11 mouse cellular contexts compared by ENCODE assay signal in genomic region chr2:181240806-181241440, GRCm38 (mm10). TPM values are rescaled to one million over a fixed set of nuclear protein-coding genes. Genes with fewer than 3 reads are reported as not detected.
DNase-seq lines count a peak whose midpoint lies in the region; ATAC-seq and TF ChIP-seq lines count a peak whose summit lies in the region.
"Had no signal": no experiment of that assay in that cellular context is flagged by ENCODE, and none has a peak within 500 bp of the region (broad histone marks: within the 10 kb centered on the region; RNA-seq: fewer than 3 reads in every experiment).

No protein-coding gene starts in this region.

- H3K4me3 ChIP-seq in gastrocnemius, adult 2 months = peak overlapping the region; percentile 76
- peak overlapping the region; percentile 62 for H3K4me3 ChIP-seq in lung, embryonic 15.5 days
- peak overlapping the region; percentile 56 for H3K4me3 ChIP-seq in heart, embryonic 16.5 days (ENCODE audit: low read length)
- peak overlapping the region; percentile 79 for H3K4me3 ChIP-seq in liver, postnatal 0 days (ENCODE audit: low read depth, low read length)
- no peak overlapping the region for H3K4me3 ChIP-seq in midbrain, embryonic 13.5 days (replicated peaks)

- peaks cover 9% of the 10 kb centered on the region for H3K4me1 ChIP-seq in lung, embryonic 15.5 days
- H3K4me1 ChIP-seq in heart, embryonic 16.5 days (ENCODE audit: control insufficient read depth, insufficient read depth, low read length) = peaks cover 5% of the 10 kb centered on the region
- peaks cover 33% of the 10 kb centered on the region for H3K4me1 ChIP-seq in liver, postnatal 0 days (ENCODE audit: insufficient read depth)
- H3K4me1 ChIP-seq in midbrain, embryonic 13.5 days (replicated peaks) = peaks cover 7% of the 10 kb centered on the region; the same call in 1 of the 2 replicates

- no peaks in the 10 kb centered on the region for H3K27me3 ChIP-seq in lung, embryonic 15.5 days
- no peaks in the 10 kb centered on the region for H3K27me3 ChIP-seq in heart, embryonic 16.5 days (ENCODE audit: control insufficient read depth, insufficient read depth, low read length)
- no peaks in the 10 kb centered on the region for H3K27me3 ChIP-seq in liver, postnatal 0 days (ENCODE audit: insufficient read depth, low read length)
- H3K27me3 ChIP-seq in midbrain, embryonic 13.5 days = no peaks in the 10 kb centered on the region

- no peak for DNase-seq in gastrocnemius, adult 2 months
- no peak for DNase-seq in gastrocnemius, postnatal 4 days (ENCODE audit: low spot score in 2 of 2)
- DNase-seq in lung, postnatal 36 days = no peak
- no peak for DNase-seq in liver, postnatal 0 days
- no peak for DNase-seq in right cerebral cortex, postnatal 25 days
- DNase-seq: cerebellum, postnatal 10 days; layer of hippocampus, postnatal 36 days had no signal

- no peaks in the 10 kb centered on the region for H3K9me3 ChIP-seq in lung, embryonic 15.5 days
- no peaks in the 10 kb centered on the region for H3K9me3 ChIP-seq in heart, embryonic 16.5 days (replicated peaks; ENCODE audit: control insufficient read depth, low read length)
- no peaks in the 10 kb centered on the region for H3K9me3 ChIP-seq in liver, postnatal 0 days (ENCODE audit: low read length)
- H3K9me3 ChIP-seq in midbrain, embryonic 13.5 days = no peaks in the 10 kb centered on the region

- H3K9ac ChIP-seq in lung, embryonic 15.5 days = no peak overlapping the region
- peak overlapping the region; percentile 72 for H3K9ac ChIP-seq in heart, embryonic 16.5 days (ENCODE audit: low read length)
- H3K9ac ChIP-seq in liver, postnatal 0 days (replicated peaks) = peak overlapping the region; percentile 92
- H3K9ac ChIP-seq in midbrain, embryonic 13.5 days (replicated peaks) = no peak overlapping the region

- H3K36me3 ChIP-seq in lung, embryonic 15.5 days = 0 out of 2 replicates have a peak, but pooled peaks cover 2% of the 10 kb centered on the region
- no peaks in the 10 kb centered on the region for H3K36me3 ChIP-seq in heart, embryonic 16.5 days (ENCODE audit: control insufficient read depth, insufficient read depth)
- H3K36me3 ChIP-seq in liver, postnatal 0 days (replicated peaks; ENCODE audit: insufficient read depth, low read length) = peaks cover 45% of the 10 kb centered on the region
- H3K36me3 ChIP-seq in midbrain, embryonic 13.5 days = no peaks in the 10 kb centered on the region

- ATAC-seq in lung, embryonic 15.5 days (ENCODE audit: borderline replicate concordance, extremely low read depth, low FRiP score, low TSS enrichment) = no peak
- ATAC-seq in heart, embryonic 16.5 days (replicated peaks; ENCODE audit: extremely low read depth, insufficient read depth, low FRiP score) = no peak
- ATAC-seq in liver, postnatal 0 days = no peak
- ATAC-seq in midbrain, embryonic 13.5 days = no peak

- TF ChIP-seq EP300 in liver, postnatal 0 days (IDR thresholded peaks at IDR 0.05; ENCODE audit: low read depth) = no peak

- 90% methylated on average over 13 of the region's 13 CpGs for WGBS in lung, embryonic 15.5 days
- WGBS in heart, embryonic 16.5 days = 86% methylated on average over 13 of the region's 13 CpGs
- 85% methylated on average over 13 of the region's 13 CpGs for WGBS in liver, postnatal 0 days (ENCODE audit: insufficient replicate concordance)
- WGBS in midbrain, embryonic 13.5 days = 91% methylated on average over 13 of the region's 13 CpGs

- no peak for TF ChIP-seq CTCF in gastrocnemius, adult 2 months (IDR thresholded peaks at IDR 0.05)
- no peak for TF ChIP-seq CTCF in liver, postnatal 0 days (IDR thresholded peaks at IDR 0.05; ENCODE audit: low read depth)

- H3K27ac ChIP-seq in gastrocnemius, adult 2 months = peak overlapping the region; percentile 91
- no peak overlapping the region for H3K27ac ChIP-seq in lung, embryonic 15.5 days
- no peak overlapping the region for H3K27ac ChIP-seq in heart, embryonic 16.5 days (ENCODE audit: low read length)
- peak overlapping the region; percentile 88 for H3K27ac ChIP-seq in liver, postnatal 0 days (ENCODE audit: low read depth)
- H3K27ac ChIP-seq in midbrain, embryonic 13.5 days = no peak overlapping the region

- intact Hi-C loops in gastrocnemius, adult 2 months (cut with DNase I) = loop anchor here (10.0 kb wide), 1 partner anchor 56 kb away; the partner anchor contains the start of gene Ppdpf

- H3K4me2 ChIP-seq in lung, embryonic 15.5 days = peak overlapping the region; percentile 67
- H3K4me2 ChIP-seq in heart, embryonic 16.5 days (ENCODE audit: low read depth, low read length) = peak overlapping the region; percentile 67
- H3K4me2 ChIP-seq in liver, postnatal 0 days (ENCODE audit: low read depth, low read length) = peak overlapping the region; percentile 88
- H3K4me2 ChIP-seq in midbrain, embryonic 13.5 days (replicated peaks) = no peak overlapping the region

RNA-seq across cellular contexts. Expression of gene Helz2, which starts 0.9 kb away (rescaled TPM):
- total RNA-seq in gastrocnemius, adult 2 months (2021) = 1 to 10 TPM; 2.8 to 4.9 TPM
- 1 to 10 TPM; 4.5 to 6.0 TPM for total RNA-seq in gastrocnemius, postnatal 4 days (2021)
- polyA plus RNA-seq in lung, embryonic 15.5 days (2015; fragmentation: Nextera tagmentation; extraction: Ambion mirVana) = 2.6 and 3.1 TPM in 2 replicates
- polyA plus RNA-seq in heart, embryonic 16.5 days (2015; fragmentation: Nextera tagmentation; extraction: Ambion mirVana) = 1.2 and 1.5 TPM in 2 replicates
- 3.9 and 4.2 TPM in 2 replicates for polyA plus RNA-seq in liver, postnatal 0 days (2015; fragmentation: Nextera tagmentation; extraction: Ambion mirVana)
- polyA plus RNA-seq in midbrain, embryonic 13.5 days (2015; fragmentation: Nextera tagmentation; extraction: Ambion mirVana) = 0.34 TPM in 2 replicates

RNA-seq across cellular contexts. Expression of gene Fndc11, which starts 21.1 kb away (rescaled TPM):
- not detected for total RNA-seq in gastrocnemius, adult 2 months (2021)
- total RNA-seq in gastrocnemius, postnatal 4 days (2021) = not detected
- 0.25 and 0.32 TPM in 2 replicates for polyA plus RNA-seq in lung, embryonic 15.5 days (2015; fragmentation: Nextera tagmentation; extraction: Ambion mirVana)
- 0.12 and 0.20 TPM in 2 replicates for polyA plus RNA-seq in heart, embryonic 16.5 days (2015; fragmentation: Nextera tagmentation; extraction: Ambion mirVana)
- polyA plus RNA-seq in liver, postnatal 0 days (2015; fragmentation: Nextera tagmentation; extraction: Ambion mirVana) = 0.09 TPM in 1 of 2 replicates, not detected in the other
- polyA plus RNA-seq in midbrain, embryonic 13.5 days (2015; fragmentation: Nextera tagmentation; extraction: Ambion mirVana) = 0.13 TPM in 1 of 2 replicates, not detected in the other
- total RNA-seq: gastrocnemius, adult 8-10 months; layer of hippocampus, postnatal 36 days had no signal

RNA-seq across cellular contexts. Expression of gene Srms, which starts 27.9 kb away (rescaled TPM):
- total RNA-seq in gastrocnemius, adult 2 months (2021) = under 1 TPM; 0.17 to 0.28 TPM
- total RNA-seq in gastrocnemius, postnatal 4 days (2021) = not detected
- 0.29 and 0.31 TPM in 2 replicates for polyA plus RNA-seq in lung, embryonic 15.5 days (2015; fragmentation: Nextera tagmentation; extraction: Ambion mirVana)
- polyA plus RNA-seq in heart, embryonic 16.5 days (2015; fragmentation: Nextera tagmentation; extraction: Ambion mirVana) = 0.05 and 0.27 TPM in 2 replicates
- polyA plus RNA-seq in liver, postnatal 0 days (2015; fragmentation: Nextera tagmentation; extraction: Ambion mirVana) = 0.35 and 0.44 TPM in 2 replicates
- polyA plus RNA-seq in midbrain, embryonic 13.5 days (2015; fragmentation: Nextera tagmentation; extraction: Ambion mirVana) = 0.10 TPM in 1 of 2 replicates, not detected in the other

RNA-seq across cellular contexts. Expression of gene Ptk6, which starts 38.3 kb away (rescaled TPM):
- not detected for total RNA-seq in gastrocnemius, adult 2 months (2021)
- total RNA-seq in gastrocnemius, postnatal 4 days (2021) = under 1 TPM in 1 of 2 experiments, not detected in 1; 0.10 TPM
- polyA plus RNA-seq in lung, embryonic 15.5 days (2015; fragmentation: Nextera tagmentation; extraction: Ambion mirVana) = 0.05 TPM in 2 replicates
- 0.07 TPM in 1 of 2 replicates, not detected in the other for polyA plus RNA-seq in heart, embryonic 16.5 days (2015; fragmentation: Nextera tagmentation; extraction: Ambion mirVana)
- polyA plus RNA-seq in liver, postnatal 0 days (2015; fragmentation: Nextera tagmentation; extraction: Ambion mirVana) = 0.20 and 0.27 TPM in 2 replicates
- not detected in 2 replicates for polyA plus RNA-seq in midbrain, embryonic 13.5 days (2015; fragmentation: Nextera tagmentation; extraction: Ambion mirVana)
- total RNA-seq: gastrocnemius, adult 8-10 months had no signal

RNA-seq across cellular contexts. Expression of gene Gmeb2, which starts 46.9 kb away (rescaled TPM):
- 10 to 100 TPM in 1 of 2 experiments, 1 to 10 TPM in 1; 7.3 to 12.0 TPM for total RNA-seq in gastrocnemius, adult 2 months (2021)
- total RNA-seq in gastrocnemius, postnatal 4 days (2021) = 10 to 100 TPM; 12.1 to 14.5 TPM
- polyA plus RNA-seq in lung, embryonic 15.5 days (2015; fragmentation: Nextera tagmentation; extraction: Ambion mirVana) = 14.9 and 15.7 TPM in 2 replicates
- 8.8 and 9.3 TPM in 2 replicates for polyA plus RNA-seq in heart, embryonic 16.5 days (2015; fragmentation: Nextera tagmentation; extraction: Ambion mirVana)
- polyA plus RNA-seq in liver, postnatal 0 days (2015; fragmentation: Nextera tagmentation; extraction: Ambion mirVana) = 4.3 and 4.9 TPM in 2 replicates
- polyA plus RNA-seq in midbrain, embryonic 13.5 days (2015; fragmentation: Nextera tagmentation; extraction: Ambion mirVana) = 19.7 and 19.9 TPM in 2 replicates

Comparison
In these comparisons a context has a peak if more than half of its experiments do, and no peak if none do; other contexts are left out.
1. H3K27ac ChIP-seq: peak in gastrocnemius, adult 2 months (single experiment) and liver, postnatal 0 days (single experiment); none in lung, embryonic 15.5 days (single experiment), heart, embryonic 16.5 days (single experiment) and midbrain, embryonic 13.5 days (single experiment).
2. H3K9ac ChIP-seq: peak in heart, embryonic 16.5 days (single experiment) and liver, postnatal 0 days (single experiment); none in lung, embryonic 15.5 days (single experiment) and midbrain, embryonic 13.5 days (single experiment).